Mouse (Mus musculus) kidney, embryonic 16.5 days (tissue): Measurements from ENCODE around the gene Mum1. TPM values are rescaled to one million over a fixed set of nuclear protein-coding genes. Genes with fewer than 3 reads are reported as not detected.

Experiments used
- ATAC-seq: fragments of 200-750 bp; cut with Nextera tagmentation; 2 replicates; pipeline ENCODE4 v1.8.0; 2017; ENCODE audit warnings: moderate TSS enrichment; ENCODE audit not compliant: low FRiP score, low TSS enrichment
- H3K27ac ChIP-seq: fragments of 300-500 bp; sonication (generic); 2 replicates; pipeline ENCODE4 v1.5.1; 2014; ENCODE audit warnings: low read length
- H3K27me3 ChIP-seq: fragments of 300-500 bp; sonication (generic); 2 replicates; pipeline ENCODE4 v1.6.1; 2014; ENCODE audit warnings: low read length, control low read depth, mixed read lengths; ENCODE audit not compliant: insufficient read depth
- H3K36me3 ChIP-seq: fragments of 300-500 bp; sonication (generic); 2 replicates; pipeline ENCODE4 v1.6.1; 2014; ENCODE audit warnings: low read length, control low read depth, mixed read lengths; ENCODE audit not compliant: insufficient read depth
- H3K4me1 ChIP-seq: fragments of 300-500 bp; sonication (generic); 2 replicates; pipeline ENCODE4 v1.6.1; 2014; ENCODE audit warnings: low read length, control low read depth, mixed read lengths; ENCODE audit not compliant: insufficient read depth
- H3K4me2 ChIP-seq: fragments of 300-500 bp; sonication (generic); replicated peaks from 2 replicates; pipeline ENCODE4 v1.6.1; 2014; ENCODE audit warnings: low read depth, low read length
- H3K4me3 ChIP-seq: fragments of 300-500 bp; sonication (generic); 2 replicates; pipeline ENCODE4 v1.5.1; 2014; ENCODE audit warnings: mild to moderate bottlenecking, low read length
- H3K9ac ChIP-seq: fragments of 300-500 bp; sonication (generic); replicated peaks from 2 replicates; pipeline ENCODE4 v1.6.1; 2014; ENCODE audit warnings: low read length
- H3K9me3 ChIP-seq: fragments of 300-500 bp; sonication (generic); 2 replicates; pipeline ENCODE4 v1.6.1; 2016; ENCODE audit warnings: low read length, control low read depth
- WGBS: fragments of 180-500 bp; shearing (Covaris S2); extraction: QIAGEN DNeasy Blood & Tissue Kit; methylation state at CpG from one replicate; pipeline ENCODE4 v1.1.7; 2014; 5-methylcytosine and 5-hydroxymethylcytosine counted together
- polyA plus RNA-seq: library from polyadenylated mRNA; unstranded; fragments of >200 nt; fragmentation: Nextera tagmentation; extraction: Ambion mirVana; gene quantifications from 2 replicates; pipeline ENCODE4 v1.2.1, GENCODE M21; 2015

Mum1 gene
- polyA plus RNA-seq, 1 experiment from 2014 or later, result 74.6 TPM

GRCm38 (mm10) chr10:80188453-80189024 is 37.7 kb upstream of the Mum1 start:
- Histone ChIP-seq H3K27me3 (peaks cover 35% of the 10 kb centered on the region), H3K9ac (no peak overlapping the region), H3K27ac (no peak overlapping the region), H3K4me3 (no peak overlapping the region), H3K9me3 (no peaks in the 10 kb centered on the region), H3K4me2 (no peak overlapping the region), H3K36me3 (0 out of 2 replicates have a peak, but pooled peaks cover 2% of the 10 kb centered on the region), H3K4me1 (peaks cover 12% of the 10 kb centered on the region)
- no peak for ATAC-seq
- WGBS, result 76% methylated on average over 15 of the region's 15 CpGs

DNA sequence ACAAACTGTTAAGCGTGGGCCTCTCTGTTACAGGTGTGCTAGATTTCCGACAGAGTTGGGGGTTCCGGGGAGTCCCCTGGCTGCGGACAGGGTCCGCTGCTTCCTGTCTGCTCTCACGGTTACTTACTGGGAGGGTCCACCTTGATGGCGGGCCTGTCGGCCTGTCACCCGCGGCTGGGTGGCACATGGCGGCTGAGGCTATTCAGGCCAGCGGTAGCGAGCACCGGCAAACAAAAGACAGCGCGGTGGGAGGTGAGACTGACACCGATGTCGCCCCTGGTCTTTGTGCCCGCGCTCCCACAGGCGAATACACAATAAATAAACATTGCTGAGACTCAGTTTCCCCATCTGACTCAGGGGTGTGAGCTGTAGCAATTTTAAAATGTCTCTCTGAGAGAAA is 36.2 kb upstream of the Mum1 start:
- no peak for ATAC-seq
- H3K4me2 ChIP-seq, result peak overlapping the region; percentile 74
- no peaks in the 10 kb centered on the region for H3K9me3 ChIP-seq
- H3K9ac ChIP-seq, result peak overlapping the region; percentile 55
- H3K27me3 ChIP-seq, result peaks cover 35% of the 10 kb centered on the region
- H3K36me3 ChIP-seq, result 0 out of 2 replicates have a peak, but pooled peaks cover 2% of the 10 kb centered on the region
- peak overlapping the region; percentile 50 for H3K4me3 ChIP-seq
- 7% methylated on average over 21 of the region's 21 CpGs for whole genome bisulfite sequencing
- peaks cover 12% of the 10 kb centered on the region for H3K4me1 ChIP-seq
- no peak overlapping the region for H3K27ac ChIP-seq

GRCm38 (mm10) chr10:80190491-80191051 is 35.7 kb upstream of the Mum1 start:
- Histone ChIP-seq H3K4me3 (peak overlapping the region; percentile 50), H3K27me3 (peaks cover 35% of the 10 kb centered on the region), H3K36me3 (0 out of 2 replicates have a peak, but pooled peaks cover 2% of the 10 kb centered on the region), H3K9ac (peak overlapping the region; percentile 55), H3K27ac (no peak overlapping the region), H3K9me3 (no peaks in the 10 kb centered on the region), H3K4me1 (peaks cover 12% of the 10 kb centered on the region), H3K4me2 (peak overlapping the region; percentile 74)
- ATAC-seq, result peak; percentile 57; the same call in 1 of the 2 replicates
- WGBS, result under 1% methylated on average over 48 of the region's 48 CpGs

DNA sequence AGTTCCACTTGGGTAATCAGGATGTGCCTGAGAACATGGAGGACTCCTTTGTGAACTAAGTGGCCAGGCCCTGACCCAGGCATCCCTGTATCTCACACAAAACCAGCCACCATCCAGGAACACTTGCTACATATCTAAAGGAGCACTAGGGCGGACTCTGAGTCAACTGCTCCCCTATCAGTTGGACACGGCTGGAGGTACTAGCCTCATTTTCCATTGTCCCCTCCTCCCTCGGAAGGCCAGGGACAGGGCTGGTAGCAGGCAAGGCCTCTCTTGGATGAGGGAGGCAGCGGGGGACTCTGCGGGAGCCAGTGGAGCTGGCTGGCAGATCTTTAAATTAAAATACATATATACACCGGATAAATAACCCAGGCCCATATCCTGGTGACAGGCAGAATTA is 32.3 kb upstream of the Mum1 start:
- no peak overlapping the region for H3K27ac ChIP-seq
- H3K9ac ChIP-seq, result no peak overlapping the region
- no peak overlapping the region for H3K4me2 ChIP-seq
- H3K4me3 ChIP-seq, result no peak overlapping the region
- no peaks in the 10 kb centered on the region for H3K9me3 ChIP-seq
- no peak for ATAC-seq
- peaks cover 28% of the 10 kb centered on the region for H3K27me3 ChIP-seq
- H3K36me3 ChIP-seq, result no peaks in the 10 kb centered on the region
- WGBS, result 80% methylated on average over 6 of the region's 6 CpGs
- H3K4me1 ChIP-seq, result peaks cover 19% of the 10 kb centered on the region

- no peak for ATAC-seq
- Histone ChIP-seq H3K27ac (no peak overlapping the region), H3K4me1 (peaks cover 19% of the 10 kb centered on the region), H3K4me2 (no peak overlapping the region), H3K4me3 (no peak overlapping the region), H3K9ac (no peak overlapping the region), H3K9me3 (no peaks in the 10 kb centered on the region), H3K27me3 (peaks cover 24% of the 10 kb centered on the region), H3K36me3 (no peaks in the 10 kb centered on the region)
- WGBS, result 63% methylated on average over 8 of the region's 8 CpGs
Measured at GRCm38 (mm10) chr10:80194441-80194840, 31.8 kb upstream of the Mum1 start.

- Histone ChIP-seq H3K36me3 (no peaks in the 10 kb centered on the region), H3K9me3 (no peaks in the 10 kb centered on the region), H3K4me2 (no peak overlapping the region), H3K27me3 (peaks cover 7% of the 10 kb centered on the region), H3K4me1 (peaks cover 7% of the 10 kb centered on the region), H3K27ac (no peak overlapping the region), H3K9ac (no peak overlapping the region), H3K4me3 (no peak overlapping the region)
- ATAC-seq, result no peak
- 83% methylated on average over 1 of the region's 1 CpGs for WGBS
Measured at GRCm38 (mm10) chr10:80196167-80196566, 30.1 kb upstream of the Mum1 start.

- Histone ChIP-seq H3K4me3 (no peak overlapping the region), H3K36me3 (no peaks in the 10 kb centered on the region), H3K9ac (peak overlapping the region; percentile 44; the same call in 1 of the 2 replicates), H3K4me1 (peaks cover 7% of the 10 kb centered on the region), H3K9me3 (no peaks in the 10 kb centered on the region), H3K27me3 (peaks cover 3% of the 10 kb centered on the region; the same call in 1 of the 2 replicates), H3K27ac (no peak overlapping the region), H3K4me2 (no peak overlapping the region)
- 55% methylated on average over 33 of the region's 33 CpGs for WGBS
- peak; percentile 48; the same call in 1 of the 2 replicates for ATAC-seq
Measured at GRCm38 (mm10) chr10:80196778-80197581, 29.3 kb upstream of the Mum1 start.

DNA sequence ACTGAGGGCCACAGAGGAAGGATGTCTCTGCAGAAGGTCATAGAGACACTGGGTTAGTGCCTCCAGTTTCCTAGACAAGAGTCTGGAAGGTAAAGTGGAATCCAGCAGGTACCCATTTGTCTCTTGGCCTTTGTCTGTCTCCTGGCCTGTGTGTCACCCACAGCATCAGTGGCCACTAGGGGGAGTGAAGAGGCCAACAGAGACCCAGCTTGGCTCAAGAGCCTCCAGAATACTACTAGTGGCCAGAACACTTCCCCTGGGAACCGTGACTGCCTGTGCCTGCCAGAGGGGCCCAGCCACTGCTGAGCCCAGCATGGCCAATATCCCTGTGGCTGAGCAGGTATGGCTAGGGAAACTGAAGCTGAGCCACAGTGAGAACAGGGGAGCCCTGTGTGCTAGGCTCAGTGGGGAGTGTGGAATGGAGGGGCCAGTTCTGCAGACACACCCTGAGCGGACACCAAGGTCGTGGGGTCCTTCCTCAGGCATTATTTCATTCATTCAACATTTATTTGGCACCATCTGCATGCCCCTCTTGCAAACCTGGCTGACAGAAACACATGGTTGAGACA is 26.7 kb upstream of the Mum1 start:
- Histone ChIP-seq H3K9ac (no peak overlapping the region), H3K4me3 (no peak overlapping the region), H3K9me3 (no peaks in the 10 kb centered on the region), H3K27ac (no peak overlapping the region), H3K36me3 (no peaks in the 10 kb centered on the region), H3K27me3 (no peaks in the 10 kb centered on the region), H3K4me1 (peaks cover 11% of the 10 kb centered on the region), H3K4me2 (no peak overlapping the region)
- WGBS, result 53% methylated on average over 3 of the region's 3 CpGs
- peak; percentile 84 for ATAC-seq

- Histone ChIP-seq H3K27ac (no peak overlapping the region), H3K9ac (no peak overlapping the region), H3K27me3 (no peaks in the 10 kb centered on the region), H3K9me3 (no peaks in the 10 kb centered on the region), H3K4me2 (no peak overlapping the region), H3K4me3 (no peak overlapping the region), H3K36me3 (no peaks in the 10 kb centered on the region), H3K4me1 (peaks cover 11% of the 10 kb centered on the region)
- WGBS, result 71% methylated on average over 6 of the region's 6 CpGs
- no peak for ATAC-seq
Measured at GRCm38 (mm10) chr10:80200485-80200884, 25.7 kb upstream of the Mum1 start.
